Mouse (Mus musculus): ENCODE results near the gene Ncam2.

DNA sequence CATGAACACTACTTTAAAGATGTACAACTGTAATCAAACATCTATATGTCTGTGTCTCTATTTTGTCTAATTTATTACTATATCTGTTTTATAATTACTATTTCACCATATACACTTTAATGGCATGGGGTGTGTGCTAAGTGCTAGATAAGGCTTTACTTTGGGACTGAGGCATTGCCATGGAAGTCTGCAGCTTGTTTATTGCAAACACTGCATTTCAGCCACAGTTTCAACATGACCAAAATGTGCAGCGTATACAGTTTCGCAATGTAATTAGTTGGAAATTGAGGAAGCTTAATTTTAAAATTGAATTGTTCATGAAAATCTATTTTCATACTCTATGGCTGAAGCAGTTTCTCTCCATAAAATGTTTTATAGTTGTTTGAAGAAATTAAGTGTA lies 254.0 kb downstream of the Ncam2 start:
- TF ChIP-seq GATA1 (IDR thresholded peaks at IDR 0.05; ENCODE audit: borderline replicate concordance, low read length): no peak
- no peak for TF ChIP-seq FLI1 (IDR thresholded peaks at IDR 0.05; ENCODE audit: low read length)

All from megakaryocyte, embryonic 14.5 days (primary cell).